Mouse (Mus musculus) small intestine, adult 2 months (tissue): ENCODE measurements around the gene 6030408B16Rik.

ENCODE experiments used
- CTCF ChIP-seq: fragments of 200-500 bp; IDR thresholded peaks from 2 replicates; pipeline ENCODE4 v1.5.1; 2012; ENCODE audit warnings: low read depth, mild to moderate bottlenecking, control low read depth, inconsistent platforms, low read length, moderate library complexity, mixed read lengths; ENCODE audit not compliant: insufficient replicate concordance, insufficient read length; ENCODE audit errors: extremely low read depth
- POLR2A ChIP-seq: fragments of 200-500 bp; IDR thresholded peaks from 2 replicates; pipeline ENCODE4 v1.6.1; 2012; ENCODE audit warnings: low read depth, mild to moderate bottlenecking, control low read depth, inconsistent platforms, low read length, moderate library complexity

DNA sequence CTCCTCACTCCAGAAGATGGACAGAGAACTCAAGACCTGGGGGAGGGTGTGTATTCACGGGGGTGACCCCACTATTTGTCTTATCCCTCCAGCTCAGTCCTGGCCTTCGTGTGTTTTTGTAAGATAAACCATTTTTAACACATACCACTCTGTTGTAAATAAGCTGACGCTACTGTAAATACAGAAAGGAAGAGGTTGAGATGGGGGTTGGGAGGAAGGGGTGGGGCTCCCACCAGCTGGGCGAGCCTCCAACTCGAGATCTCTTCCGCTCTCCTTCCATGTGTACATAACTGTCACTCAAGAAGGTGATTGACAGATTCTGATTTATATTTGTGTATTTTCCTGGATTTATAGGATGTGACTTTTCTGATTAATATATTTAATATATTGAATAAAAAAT, 18.6 kb upstream of the 6030408B16Rik start:
- TF ChIP-seq CTCF (no peak), POLR2A (no peak)
